Mouse (Mus musculus): ENCODE data around the gene Insc. TPM values are rescaled to one million over a fixed set of nuclear protein-coding genes. Genes with fewer than 3 reads are reported as not detected.

Insc gene
- total and polyA plus RNA-seq, 3 experiments = not detected

GRCm38 (mm10) chr7:114747596-114747995, 4.1 kb downstream of the Insc start:
- Histone ChIP-seq H3K27me3 (replicated peaks) (no peaks in the 10 kb centered on the region), H3K9ac (ENCODE audit: insufficient read depth, low read depth) (no peak overlapping the region), H3K9me3 (replicated peaks; ENCODE audit: low read length) (no peaks in the 10 kb centered on the region), H3K36me3 (replicated peaks in 1 of 2; ENCODE audit: control insufficient read depth in 1 of 2, insufficient read depth in 1 of 2, low read length in 1 of 2) (no peaks in the 10 kb centered on the region), H3K4me1 (ENCODE audit: control insufficient read depth in 1 of 2, insufficient read depth in 2 of 2) (peaks cover 0 to 4% of the 10 kb centered on the region in 2 experiments; a peak in 2 of 4 replicates), H3K27ac (ENCODE audit: insufficient read depth, low read depth) (no peak overlapping the region), H3K79me2 (replicated peaks; ENCODE audit: control insufficient read depth, extremely low read depth, insufficient read depth, poor library complexity, severe bottlenecking) (no peaks in the 10 kb centered on the region), H3K4me2 (ENCODE audit: insufficient read depth, low read depth, poor library complexity, severe bottlenecking) (no peak overlapping the region), H3K4me3 (replicated peaks in 1 of 3; ENCODE audit: low read depth in 2 of 3, low read length in 2 of 3, poor library complexity in 1 of 3) (no peak overlapping the region)
- in situ Hi-C loops (cut with MboI; ENCODE audit: low pct_ligation_motif_present, low pct_unique_long_range_greater_than_20kb, low sequenced_read_pairs) (loop anchor here (10.0 kb wide), 1 partner anchor 47 kb away; no protein-coding TSS in a partner anchor), dilution Hi-C loops (cut with MboI; ENCODE audit: extremely low pct_ligation_motif_present, extremely low pct_unique_long_range_greater_than_20kb, low sequenced_read_pairs) (no loop called here)
- no peak for TF ChIP-seq MXI1 (IDR thresholded peaks at IDR 0.05; ENCODE audit: low read depth, low read length)
- no peak for TF ChIP-seq NRF1 (IDR thresholded peaks at IDR 0.05; ENCODE audit: low read depth, low read length)
- TF ChIP-seq MAZ (IDR thresholded peaks at IDR 0.05; ENCODE audit: low read depth, low read length) = no peak
- no peak for TF ChIP-seq IRF4 (IDR thresholded peaks at IDR 0.05; ENCODE audit: low read depth, low read length)
- no peak for TF ChIP-seq USF2 (conservative IDR thresholded peaks at IDR 0.05; ENCODE audit: low read depth, low read length)
- TF ChIP-seq SMC3 (IDR thresholded peaks at IDR 0.05; ENCODE audit: low read depth, low read length) = no peak
- TF ChIP-seq KAT2A (IDR thresholded peaks at IDR 0.05; ENCODE audit: insufficient replicate concordance, low read length) = no peak
- TF ChIP-seq POLR2AphosphoS2 (IDR thresholded peaks at IDR 0.05; ENCODE audit: low read depth, low read length) = no peak
- no peak for TF ChIP-seq JUN (IDR thresholded peaks at IDR 0.05; ENCODE audit: insufficient read depth, low read depth, low read length)
- TF ChIP-seq SIN3A (IDR thresholded peaks at IDR 0.05; ENCODE audit: low read length) = no peak
- no peak for TF ChIP-seq CTCF (conservative IDR thresholded peaks at IDR 0.05 in 1 of 2, IDR thresholded peaks at IDR 0.05 in 1 of 2; ENCODE audit: low read depth in 2 of 2, low read length in 2 of 2)
- no peak for TF ChIP-seq GABPA (IDR thresholded peaks at IDR 0.05; ENCODE audit: insufficient replicate concordance, low read depth, low read length)
- TF ChIP-seq RAD21 (IDR thresholded peaks at IDR 0.05; ENCODE audit: low read depth, low read length) = no peak
- TF ChIP-seq ZC3H11A (IDR thresholded peaks at IDR 0.05; ENCODE audit: low read depth, low read length) = no peak
- no peak for TF ChIP-seq MAFK (IDR thresholded peaks at IDR 0.05; ENCODE audit: insufficient replicate concordance, low read length)
- no peak for TF ChIP-seq USF1 (IDR thresholded peaks at IDR 0.05; ENCODE audit: low read depth, low read length)
- TF ChIP-seq NELFE (IDR thresholded peaks at IDR 0.05; ENCODE audit: low read depth, low read length) = no peak
- DNase-seq (ENCODE audit: extremely low read depth) = no peak

DNA sequence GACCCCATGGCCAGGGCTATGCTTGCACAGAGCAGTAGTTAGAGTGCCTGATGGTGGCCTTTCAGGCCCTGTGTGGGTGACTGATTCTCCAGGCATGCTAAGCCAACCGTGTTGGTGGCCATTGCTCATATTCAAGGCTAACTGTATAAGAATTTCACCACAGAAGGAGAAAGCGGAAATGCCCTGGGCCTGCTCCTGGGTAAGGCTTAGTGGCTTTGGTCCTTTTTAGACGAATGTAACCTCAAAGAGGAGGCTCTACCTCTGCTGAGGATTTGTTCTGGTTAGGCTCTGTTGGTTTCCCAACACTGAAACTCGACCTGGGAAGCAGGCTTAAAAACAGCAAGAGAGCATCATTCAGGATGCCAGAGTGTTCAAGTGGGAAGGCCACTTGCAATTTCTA, 4.7 kb downstream of the Insc start:
- in situ Hi-C loops (cut with MboI; ENCODE audit: low pct_ligation_motif_present, low pct_unique_long_range_greater_than_20kb, low sequenced_read_pairs) (loop anchor here (10.0 kb wide), 1 partner anchor 47 kb away; no protein-coding TSS in a partner anchor), dilution Hi-C loops (cut with MboI; ENCODE audit: extremely low pct_ligation_motif_present, extremely low pct_unique_long_range_greater_than_20kb, low sequenced_read_pairs) (no loop called here)
- Histone ChIP-seq H3K27ac (ENCODE audit: insufficient read depth, low read depth) (no peak overlapping the region), H3K36me3 (replicated peaks in 1 of 2; ENCODE audit: control insufficient read depth in 1 of 2, insufficient read depth in 1 of 2, low read length in 1 of 2) (no peaks in the 10 kb centered on the region), H3K79me2 (replicated peaks; ENCODE audit: control insufficient read depth, extremely low read depth, insufficient read depth, poor library complexity, severe bottlenecking) (no peaks in the 10 kb centered on the region), H3K9ac (ENCODE audit: insufficient read depth, low read depth) (no peak overlapping the region), H3K4me1 (ENCODE audit: control insufficient read depth in 1 of 2, insufficient read depth in 2 of 2) (peaks cover 0 to 4% of the 10 kb centered on the region in 2 experiments; a peak in 2 of 4 replicates), H3K4me2 (ENCODE audit: insufficient read depth, low read depth, poor library complexity, severe bottlenecking) (no peak overlapping the region), H3K27me3 (replicated peaks) (no peaks in the 10 kb centered on the region), H3K9me3 (replicated peaks; ENCODE audit: low read length) (no peaks in the 10 kb centered on the region), H3K4me3 (replicated peaks in 1 of 3; ENCODE audit: low read depth in 2 of 3, low read length in 2 of 3, poor library complexity in 1 of 3) (no peak overlapping the region)
- no peak for TF ChIP-seq ELF1 (IDR thresholded peaks at IDR 0.05; ENCODE audit: low read depth, low read length)
- no peak for TF ChIP-seq CTCF (conservative IDR thresholded peaks at IDR 0.05 in 1 of 2, IDR thresholded peaks at IDR 0.05 in 1 of 2; ENCODE audit: low read depth in 2 of 2, low read length in 2 of 2)
- no peak for TF ChIP-seq NELFE (IDR thresholded peaks at IDR 0.05; ENCODE audit: low read depth, low read length)
- DNase-seq (ENCODE audit: extremely low read depth) = no peak

All from CH12.LX (cell line).